Comparison of ENCODE assay signal across 19 mouse cellular contexts in genomic region chr1:182918718-182919346, GRCm38 (mm10). TPM values are rescaled to one million over a fixed set of nuclear protein-coding genes. Genes with fewer than 3 reads are reported as not detected.
DNase-seq lines count a peak whose midpoint lies in the region; ATAC-seq and TF ChIP-seq lines count a peak whose summit lies in the region.
"Had no signal": no experiment of that assay in that cellular context is flagged by ENCODE, and none has a peak within 500 bp of the region (broad histone marks: within the 10 kb centered on the region; RNA-seq: fewer than 3 reads in every experiment).

No protein-coding gene starts in this region.

- H3K27me3 ChIP-seq in forebrain, embryonic 13.5 days = no peaks in the 10 kb centered on the region
- no peaks in the 10 kb centered on the region for H3K27me3 ChIP-seq in hindbrain, embryonic 15.5 days
- H3K27me3 ChIP-seq in midbrain, embryonic 16.5 days (ENCODE audit: control insufficient read depth, insufficient read depth, low read depth, low read length) = no peaks in the 10 kb centered on the region
- H3K27me3 ChIP-seq: embryonic facial prominence, embryonic 12.5 days; intestine, embryonic 15.5 days had no signal

- peak; percentile 83 for DNase-seq in brain, embryonic 14.5 days (ENCODE audit: low read depth)
- no peak for DNase-seq in layer of hippocampus, adult 8-10 months (ENCODE audit: low spot score in 2 of 2)
- DNase-seq in cerebellum, postnatal 25 days = no peak
- DNase-seq in adrenal gland, adult 18-20 months (ENCODE audit: low spot score in 2 of 2) = no peak
- DNase-seq: adrenal gland, adult 8-10 months; cerebellum, adult 9-11 months; gastrocnemius, postnatal 10 days; heart, adult 2 months; kidney, postnatal 14 days; lung, embryonic 14.5 days; thymus, postnatal 25 days had no signal

- no peak overlapping the region for H3K9ac ChIP-seq in forebrain, embryonic 13.5 days
- no peak overlapping the region for H3K9ac ChIP-seq in hindbrain, embryonic 15.5 days
- peak overlapping the region; percentile 8; the same call in 1 of the 2 replicates for H3K9ac ChIP-seq in midbrain, embryonic 16.5 days (ENCODE audit: low read depth, low read length)
- H3K9ac ChIP-seq: embryonic facial prominence, embryonic 12.5 days; intestine, embryonic 15.5 days; lung, embryonic 14.5 days had no signal

- peak; percentile 50; the same call in 1 of the 2 replicates for ATAC-seq in forebrain, embryonic 13.5 days
- peak; percentile 86 for ATAC-seq in hindbrain, embryonic 15.5 days (ENCODE audit: low FRiP score, low read depth)
- peak; percentile 72 for ATAC-seq in midbrain, embryonic 16.5 days
- ATAC-seq: intestine, embryonic 15.5 days had no signal

- no peaks in the 10 kb centered on the region for H3K9me3 ChIP-seq in forebrain, embryonic 13.5 days (replicated peaks)
- no peaks in the 10 kb centered on the region for H3K9me3 ChIP-seq in hindbrain, embryonic 15.5 days
- H3K9me3 ChIP-seq in midbrain, embryonic 16.5 days (replicated peaks; ENCODE audit: control insufficient read depth, low read length, poor library complexity, severe bottlenecking) = no peaks in the 10 kb centered on the region
- H3K9me3 ChIP-seq: embryonic facial prominence, embryonic 12.5 days; intestine, embryonic 15.5 days; megakaryocyte, embryonic 14.5 days had no signal

- H3K4me1 ChIP-seq in forebrain, embryonic 13.5 days = peaks cover 17% of the 10 kb centered on the region
- peaks cover 27% of the 10 kb centered on the region for H3K4me1 ChIP-seq in hindbrain, embryonic 15.5 days (replicated peaks)
- H3K4me1 ChIP-seq in midbrain, embryonic 16.5 days (ENCODE audit: control insufficient read depth, insufficient read depth, low read length) = peaks cover 15% of the 10 kb centered on the region
- H3K4me1 ChIP-seq: embryonic facial prominence, embryonic 12.5 days; intestine, embryonic 15.5 days; megakaryocyte, embryonic 14.5 days had no signal

- H3K4me3 ChIP-seq in forebrain, embryonic 13.5 days = no peak overlapping the region
- H3K4me3 ChIP-seq in hindbrain, embryonic 15.5 days = no peak overlapping the region
- no peak overlapping the region for H3K4me3 ChIP-seq in midbrain, embryonic 16.5 days (ENCODE audit: low read depth, low read length)
- H3K4me3 ChIP-seq: embryonic facial prominence, embryonic 12.5 days; heart, adult 2 months; intestine, embryonic 15.5 days; megakaryocyte, embryonic 14.5 days had no signal

- no peak overlapping the region for H3K4me2 ChIP-seq in forebrain, embryonic 13.5 days
- H3K4me2 ChIP-seq in hindbrain, embryonic 15.5 days = no peak overlapping the region
- no peak overlapping the region for H3K4me2 ChIP-seq in midbrain, embryonic 16.5 days (ENCODE audit: low read length)
- H3K4me2 ChIP-seq: embryonic facial prominence, embryonic 12.5 days; intestine, embryonic 15.5 days; liver, embryonic 11.5 days; lung, embryonic 14.5 days had no signal

- peak overlapping the region; percentile 11; the same call in 1 of the 2 replicates for H3K27ac ChIP-seq in forebrain, embryonic 13.5 days
- peak overlapping the region; percentile 61 for H3K27ac ChIP-seq in hindbrain, embryonic 15.5 days (replicated peaks)
- peak overlapping the region; percentile 61 for H3K27ac ChIP-seq in midbrain, embryonic 16.5 days (ENCODE audit: low read length)
- H3K27ac ChIP-seq: embryonic facial prominence, embryonic 12.5 days; heart, adult 2 months; intestine, embryonic 15.5 days had no signal

- 38% methylated on average over 8 of the region's 8 CpGs for WGBS in forebrain, embryonic 13.5 days
- 25% methylated on average over 8 of the region's 8 CpGs for WGBS in hindbrain, embryonic 15.5 days
- 26% methylated on average over 8 of the region's 8 CpGs for WGBS in midbrain, embryonic 16.5 days

- TF ChIP-seq POLR2A in brain, embryonic 14.5 days (IDR thresholded peaks at IDR 0.05; ENCODE audit: borderline replicate concordance, extremely low read depth, insufficient read depth, insufficient read length, poor library complexity, severe bottlenecking) = no peak

- H3K36me3 ChIP-seq in forebrain, embryonic 13.5 days (ENCODE audit: poor library complexity, severe bottlenecking) = no peaks in the 10 kb centered on the region
- no peaks in the 10 kb centered on the region for H3K36me3 ChIP-seq in hindbrain, embryonic 15.5 days
- no peaks in the 10 kb centered on the region for H3K36me3 ChIP-seq in midbrain, embryonic 16.5 days (ENCODE audit: control insufficient read depth, insufficient read depth, low read length)
- H3K36me3 ChIP-seq: embryonic facial prominence, embryonic 12.5 days; intestine, embryonic 15.5 days had no signal

- no peak for TF ChIP-seq CTCF in brain, embryonic 14.5 days (IDR thresholded peaks at IDR 0.05; ENCODE audit: borderline replicate concordance, extremely low read depth, insufficient read depth, insufficient read length)

RNA-seq across cellular contexts. Expression of gene Tlr5, which starts 35.8 kb away (rescaled TPM):
- 0.61 and 0.64 TPM in 2 replicates for polyA plus RNA-seq in brain, embryonic 14.5 days (2012; rRNA removed)
- polyA plus RNA-seq in forebrain, embryonic 13.5 days (2015; fragmentation: Nextera tagmentation; extraction: Ambion mirVana) = 0.13 and 0.34 TPM in 2 replicates
- 0.22 and 0.31 TPM in 2 replicates for polyA plus RNA-seq in hindbrain, embryonic 15.5 days (2015; fragmentation: Nextera tagmentation; extraction: Ambion mirVana)
- 0.06 and 0.20 TPM in 2 replicates for polyA plus RNA-seq in midbrain, embryonic 16.5 days (2015; fragmentation: Nextera tagmentation; extraction: Ambion mirVana)
- under 1 TPM; 0.18 to 0.55 (median 0.38) TPM for total RNA-seq in layer of hippocampus, adult 8-10 months (2022)
- 1 to 10 TPM; 1.3 to 2.4 TPM for total RNA-seq in adrenal gland, adult 18-20 months (2021)
- total RNA-seq: MEL had no signal

Comparison
In these comparisons a context has a peak if more than half of its experiments do, and no peak if none do; other contexts are left out.
1. H3K27ac ChIP-seq: peak in every context shown above with its lines; median percentile 61 in hindbrain, embryonic 15.5 days; 61 in midbrain, embryonic 16.5 days; 11 in forebrain, embryonic 13.5 days.